Mouse (Mus musculus): ENCODE data around the gene Pde11a. TPM values are rescaled to one million over a fixed set of nuclear protein-coding genes. Genes with fewer than 3 reads are reported as not detected.

Gene Pde11a
- polyA plus RNA-seq, 1 experiment from 2014 or later, result 0.54 TPM

GRCm38 (mm10) chr2:76117219-76117618 lies 221.4 kb downstream of the Pde11a start:
- Histone ChIP-seq H3K36me3 (ENCODE audit: control insufficient read depth, insufficient read depth, low read length) (no peaks in the 10 kb centered on the region), H3K4me1 (ENCODE audit: control insufficient read depth, insufficient read depth, low read length) (no peaks in the 10 kb centered on the region), H3K4me3 (ENCODE audit: low read depth, low read length) (no peak overlapping the region), H3K4me2 (ENCODE audit: low read length) (no peak overlapping the region), H3K9ac (ENCODE audit: low read depth, low read length) (no peak overlapping the region), H3K27ac (ENCODE audit: low read length) (no peak overlapping the region), H3K9me3 (replicated peaks; ENCODE audit: control insufficient read depth, low read length, poor library complexity, severe bottlenecking) (no peaks in the 10 kb centered on the region), H3K27me3 (ENCODE audit: control insufficient read depth, insufficient read depth, low read depth, low read length) (no peaks in the 10 kb centered on the region)
- no peak for ATAC-seq
- 84% methylated on average over 1 of the region's 1 CpGs for WGBS

GRCm38 (mm10) chr2:76115696-76116095 lies 222.9 kb downstream of the Pde11a start:
- no peaks in the 10 kb centered on the region for H3K27me3 ChIP-seq (ENCODE audit: control insufficient read depth, insufficient read depth, low read depth, low read length)
- no peak overlapping the region for H3K9ac ChIP-seq (ENCODE audit: low read depth, low read length)
- H3K4me3 ChIP-seq (ENCODE audit: low read depth, low read length), result no peak overlapping the region
- no peak for ATAC-seq
- H3K4me2 ChIP-seq (ENCODE audit: low read length), result no peak overlapping the region
- no peaks in the 10 kb centered on the region for H3K9me3 ChIP-seq (replicated peaks; ENCODE audit: control insufficient read depth, low read length, poor library complexity, severe bottlenecking)
- H3K27ac ChIP-seq (ENCODE audit: low read length), result no peak overlapping the region
- WGBS, result 13% methylated on average over 1 of the region's 1 CpGs
- H3K4me1 ChIP-seq (ENCODE audit: control insufficient read depth, insufficient read depth, low read length), result no peaks in the 10 kb centered on the region
- no peaks in the 10 kb centered on the region for H3K36me3 ChIP-seq (ENCODE audit: control insufficient read depth, insufficient read depth, low read length)

GRCm38 (mm10) chr2:76114734-76115133 lies 223.8 kb downstream of the Pde11a start:
- no peaks in the 10 kb centered on the region for H3K4me1 ChIP-seq (ENCODE audit: control insufficient read depth, insufficient read depth, low read length)
- H3K4me3 ChIP-seq (ENCODE audit: low read depth, low read length), result no peak overlapping the region
- H3K4me2 ChIP-seq (ENCODE audit: low read length), result no peak overlapping the region
- H3K36me3 ChIP-seq (ENCODE audit: control insufficient read depth, insufficient read depth, low read length), result no peaks in the 10 kb centered on the region
- 23% methylated on average over 6 of the region's 6 CpGs for WGBS
- no peaks in the 10 kb centered on the region for H3K9me3 ChIP-seq (replicated peaks; ENCODE audit: control insufficient read depth, low read length, poor library complexity, severe bottlenecking)
- no peak overlapping the region for H3K9ac ChIP-seq (ENCODE audit: low read depth, low read length)
- no peak for ATAC-seq
- no peaks in the 10 kb centered on the region for H3K27me3 ChIP-seq (ENCODE audit: control insufficient read depth, insufficient read depth, low read depth, low read length)
- no peak overlapping the region for H3K27ac ChIP-seq (ENCODE audit: low read length)

- Histone ChIP-seq H3K4me3 (ENCODE audit: low read depth, low read length) (no peak overlapping the region), H3K9me3 (replicated peaks; ENCODE audit: control insufficient read depth, low read length, poor library complexity, severe bottlenecking) (no peaks in the 10 kb centered on the region), H3K27ac (ENCODE audit: low read length) (no peak overlapping the region), H3K27me3 (ENCODE audit: control insufficient read depth, insufficient read depth, low read depth, low read length) (no peaks in the 10 kb centered on the region), H3K4me2 (ENCODE audit: low read length) (no peak overlapping the region), H3K9ac (ENCODE audit: low read depth, low read length) (no peak overlapping the region), H3K4me1 (ENCODE audit: control insufficient read depth, insufficient read depth, low read length) (no peaks in the 10 kb centered on the region), H3K36me3 (ENCODE audit: control insufficient read depth, insufficient read depth, low read length) (no peaks in the 10 kb centered on the region)
- no peak for ATAC-seq
- 63% methylated on average over 8 of the region's 8 CpGs for WGBS
Measured at GRCm38 (mm10) chr2:76109653-76110052, 228.9 kb downstream of the Pde11a start.

GRCm38 (mm10) chr2:76101889-76102602 lies 236.5 kb downstream of the Pde11a start:
- 46% methylated on average over 14 of the region's 14 CpGs for WGBS
- no peaks in the 10 kb centered on the region for H3K36me3 ChIP-seq (ENCODE audit: control insufficient read depth, insufficient read depth, low read length)
- H3K27me3 ChIP-seq (ENCODE audit: control insufficient read depth, insufficient read depth, low read depth, low read length), result no peaks in the 10 kb centered on the region
- no peak overlapping the region for H3K27ac ChIP-seq (ENCODE audit: low read length)
- no peak overlapping the region for H3K9ac ChIP-seq (ENCODE audit: low read depth, low read length)
- peak; percentile 39; the same call in 1 of the 2 replicates for ATAC-seq
- peaks cover 2% of the 10 kb centered on the region; the same call in 1 of the 2 replicates for H3K4me1 ChIP-seq (ENCODE audit: control insufficient read depth, insufficient read depth, low read length)
- no peak overlapping the region for H3K4me3 ChIP-seq (ENCODE audit: low read depth, low read length)
- H3K4me2 ChIP-seq (ENCODE audit: low read length), result no peak overlapping the region
- H3K9me3 ChIP-seq (replicated peaks; ENCODE audit: control insufficient read depth, low read length, poor library complexity, severe bottlenecking), result no peaks in the 10 kb centered on the region

GRCm38 (mm10) chr2:76100597-76100996 lies 238.0 kb downstream of the Pde11a start:
- no peaks in the 10 kb centered on the region for H3K36me3 ChIP-seq (ENCODE audit: control insufficient read depth, insufficient read depth, low read length)
- no peak overlapping the region for H3K4me3 ChIP-seq (ENCODE audit: low read depth, low read length)
- ATAC-seq, result no peak
- no peak overlapping the region for H3K27ac ChIP-seq (ENCODE audit: low read length)
- no peaks in the 10 kb centered on the region for H3K27me3 ChIP-seq (ENCODE audit: control insufficient read depth, insufficient read depth, low read depth, low read length)
- H3K9ac ChIP-seq (ENCODE audit: low read depth, low read length), result no peak overlapping the region
- no peaks in the 10 kb centered on the region for H3K9me3 ChIP-seq (replicated peaks; ENCODE audit: control insufficient read depth, low read length, poor library complexity, severe bottlenecking)
- 73% methylated on average over 9 of the region's 9 CpGs for WGBS
- no peak overlapping the region for H3K4me2 ChIP-seq (ENCODE audit: low read length)
- H3K4me1 ChIP-seq (ENCODE audit: control insufficient read depth, insufficient read depth, low read length), result peaks cover 2% of the 10 kb centered on the region; the same call in 1 of the 2 replicates

- no peak for ATAC-seq
- H3K9me3 ChIP-seq (replicated peaks; ENCODE audit: control insufficient read depth, low read length, poor library complexity, severe bottlenecking), result no peaks in the 10 kb centered on the region
- H3K4me3 ChIP-seq (ENCODE audit: low read depth, low read length), result no peak overlapping the region
- H3K4me1 ChIP-seq (ENCODE audit: control insufficient read depth, insufficient read depth, low read length), result peaks cover 2% of the 10 kb centered on the region; the same call in 1 of the 2 replicates
- no peak overlapping the region for H3K9ac ChIP-seq (ENCODE audit: low read depth, low read length)
- H3K27ac ChIP-seq (ENCODE audit: low read length), result no peak overlapping the region
- no peak overlapping the region for H3K4me2 ChIP-seq (ENCODE audit: low read length)
- H3K36me3 ChIP-seq (ENCODE audit: control insufficient read depth, insufficient read depth, low read length), result no peaks in the 10 kb centered on the region
- no peaks in the 10 kb centered on the region for H3K27me3 ChIP-seq (ENCODE audit: control insufficient read depth, insufficient read depth, low read depth, low read length)
- WGBS, result 65% methylated on average over 9 of the region's 9 CpGs
Measured at GRCm38 (mm10) chr2:76099726-76100347, 238.7 kb downstream of the Pde11a start.

- H3K27me3 ChIP-seq (ENCODE audit: control insufficient read depth, insufficient read depth, low read depth, low read length), result no peaks in the 10 kb centered on the region
- no peak for ATAC-seq
- peaks cover 2% of the 10 kb centered on the region; the same call in 1 of the 2 replicates for H3K4me1 ChIP-seq (ENCODE audit: control insufficient read depth, insufficient read depth, low read length)
- 62% methylated on average over 8 of the region's 8 CpGs for whole genome bisulfite sequencing
- no peak overlapping the region for H3K9ac ChIP-seq (ENCODE audit: low read depth, low read length)
- H3K27ac ChIP-seq (ENCODE audit: low read length), result no peak overlapping the region
- no peaks in the 10 kb centered on the region for H3K36me3 ChIP-seq (ENCODE audit: control insufficient read depth, insufficient read depth, low read length)
- H3K9me3 ChIP-seq (replicated peaks; ENCODE audit: control insufficient read depth, low read length, poor library complexity, severe bottlenecking), result no peaks in the 10 kb centered on the region
- no peak overlapping the region for H3K4me2 ChIP-seq (ENCODE audit: low read length)
- H3K4me3 ChIP-seq (ENCODE audit: low read depth, low read length), result no peak overlapping the region
Measured at GRCm38 (mm10) chr2:76098381-76098780, 240.2 kb downstream of the Pde11a start.

- H3K9ac ChIP-seq (ENCODE audit: low read depth, low read length), result no peak overlapping the region
- WGBS, result 80% methylated on average over 7 of the region's 7 CpGs
- no peak for ATAC-seq
- H3K4me3 ChIP-seq (ENCODE audit: low read depth, low read length), result no peak overlapping the region
- H3K4me2 ChIP-seq (ENCODE audit: low read length), result no peak overlapping the region
- H3K36me3 ChIP-seq (ENCODE audit: control insufficient read depth, insufficient read depth, low read length), result no peaks in the 10 kb centered on the region
- H3K9me3 ChIP-seq (replicated peaks; ENCODE audit: control insufficient read depth, low read length, poor library complexity, severe bottlenecking), result no peaks in the 10 kb centered on the region
- H3K27me3 ChIP-seq (ENCODE audit: control insufficient read depth, insufficient read depth, low read depth, low read length), result no peaks in the 10 kb centered on the region
- peaks cover 2% of the 10 kb centered on the region; the same call in 1 of the 2 replicates for H3K4me1 ChIP-seq (ENCODE audit: control insufficient read depth, insufficient read depth, low read length)
- no peak overlapping the region for H3K27ac ChIP-seq (ENCODE audit: low read length)
Measured at GRCm38 (mm10) chr2:76097847-76098246, 240.7 kb downstream of the Pde11a start.

Data from midbrain, embryonic 16.5 days (tissue).